Mouse (Mus musculus): ENCODE results near the gene Apoc4. TPM values are rescaled to one million over a fixed set of nuclear protein-coding genes. Genes with fewer than 3 reads are reported as not detected.

Apoc4 gene
- total and polyA plus RNA-seq, 2 experiments = 2,845 to 3,664 TPM

GRCm38 (mm10) chr7:19641223-19641622, 40.1 kb downstream of the Apoc4 start:
- H3K9ac ChIP-seq (ENCODE audit: low read depth, low read length) = no peak overlapping the region
- H3K27me3 ChIP-seq (ENCODE audit: control insufficient read depth, insufficient read depth, low read length) = no peaks in the 10 kb centered on the region
- H3K4me1 ChIP-seq (ENCODE audit: control insufficient read depth, insufficient read depth, low read length) = no peaks in the 10 kb centered on the region
- H3K36me3 ChIP-seq (ENCODE audit: control insufficient read depth, insufficient read depth, low read length) = peaks cover 20% of the 10 kb centered on the region
- 96% methylated on average over 4 of the region's 4 CpGs for WGBS
- H3K4me3 ChIP-seq (ENCODE audit: insufficient read depth, low read depth, low read length) = no peak overlapping the region
- no peaks in the 10 kb centered on the region for H3K79me2 ChIP-seq (ENCODE audit: control insufficient read depth, insufficient read depth, low read length)
- no peak for DNase-seq (ENCODE audit: extremely low read depth, low read depth, low spot score)
- H3K27ac ChIP-seq (replicated peaks; ENCODE audit: insufficient read depth, low read depth, low read length) = no peak overlapping the region
- TF ChIP-seq CTCF (IDR thresholded peaks at IDR 0.05; ENCODE audit: low read depth, low read length) (no peak), POLR2A (IDR thresholded peaks at IDR 0.05; ENCODE audit: extremely low read depth, insufficient read depth, low read length) (no peak)

GRCm38 (mm10) chr7:19635074-19635827, 46.0 kb downstream of the Apoc4 start:
- peaks cover 5% of the 10 kb centered on the region for H3K36me3 ChIP-seq (ENCODE audit: control insufficient read depth, insufficient read depth, low read length)
- no peak overlapping the region for H3K9ac ChIP-seq (ENCODE audit: low read depth, low read length)
- no peaks in the 10 kb centered on the region for H3K79me2 ChIP-seq (ENCODE audit: control insufficient read depth, insufficient read depth, low read length)
- TF ChIP-seq POLR2A (IDR thresholded peaks at IDR 0.05; ENCODE audit: extremely low read depth, insufficient read depth, low read length) (no peak), CTCF (IDR thresholded peaks at IDR 0.05; ENCODE audit: low read depth, low read length) (no peak)
- H3K4me3 ChIP-seq (ENCODE audit: insufficient read depth, low read depth, low read length) = no peak overlapping the region
- H3K27ac ChIP-seq (replicated peaks; ENCODE audit: insufficient read depth, low read depth, low read length) = no peak overlapping the region
- 78% methylated on average over 11 of the region's 11 CpGs for WGBS
- no peak for DNase-seq (ENCODE audit: extremely low read depth, low read depth, low spot score)
- H3K4me1 ChIP-seq (ENCODE audit: control insufficient read depth, insufficient read depth, low read length) = no peaks in the 10 kb centered on the region
- no peaks in the 10 kb centered on the region for H3K27me3 ChIP-seq (ENCODE audit: control insufficient read depth, insufficient read depth, low read length)

GRCm38 (mm10) chr7:19634591-19634990, 46.7 kb downstream of the Apoc4 start:
- H3K36me3 ChIP-seq (ENCODE audit: control insufficient read depth, insufficient read depth, low read length) = peaks cover 5% of the 10 kb centered on the region
- DNase-seq (ENCODE audit: extremely low read depth, low read depth, low spot score) = no peak
- WGBS = 84% methylated on average over 2 of the region's 2 CpGs
- H3K27me3 ChIP-seq (ENCODE audit: control insufficient read depth, insufficient read depth, low read length) = no peaks in the 10 kb centered on the region
- no peak overlapping the region for H3K4me3 ChIP-seq (ENCODE audit: insufficient read depth, low read depth, low read length)
- H3K9ac ChIP-seq (ENCODE audit: low read depth, low read length) = no peak overlapping the region
- H3K79me2 ChIP-seq (ENCODE audit: control insufficient read depth, insufficient read depth, low read length) = no peaks in the 10 kb centered on the region
- no peaks in the 10 kb centered on the region for H3K4me1 ChIP-seq (ENCODE audit: control insufficient read depth, insufficient read depth, low read length)
- no peak overlapping the region for H3K27ac ChIP-seq (replicated peaks; ENCODE audit: insufficient read depth, low read depth, low read length)
- TF ChIP-seq POLR2A (IDR thresholded peaks at IDR 0.05; ENCODE audit: extremely low read depth, insufficient read depth, low read length) = no peak
- TF ChIP-seq CTCF (IDR thresholded peaks at IDR 0.05; ENCODE audit: low read depth, low read length) = no peak

- TF ChIP-seq CTCF (IDR thresholded peaks at IDR 0.05; ENCODE audit: low read depth, low read length) (no peak), POLR2A (IDR thresholded peaks at IDR 0.05; ENCODE audit: extremely low read depth, insufficient read depth, low read length) (no peak)
- Histone ChIP-seq H3K79me2 (ENCODE audit: control insufficient read depth, insufficient read depth, low read length) (no peaks in the 10 kb centered on the region), H3K27ac (replicated peaks; ENCODE audit: insufficient read depth, low read depth, low read length) (no peak overlapping the region), H3K9ac (ENCODE audit: low read depth, low read length) (no peak overlapping the region), H3K4me1 (ENCODE audit: control insufficient read depth, insufficient read depth, low read length) (no peaks in the 10 kb centered on the region), H3K4me3 (ENCODE audit: insufficient read depth, low read depth, low read length) (no peak overlapping the region), H3K27me3 (ENCODE audit: control insufficient read depth, insufficient read depth, low read length) (no peaks in the 10 kb centered on the region), H3K36me3 (ENCODE audit: control insufficient read depth, insufficient read depth, low read length) (peaks cover 5% of the 10 kb centered on the region)
- no peak for DNase-seq (ENCODE audit: extremely low read depth, low read depth, low spot score)
- 95% methylated on average over 15 of the region's 15 CpGs for WGBS
Measured at GRCm38 (mm10) chr7:19633855-19634254, 47.4 kb downstream of the Apoc4 start.

GRCm38 (mm10) chr7:19633197-19633596, 48.1 kb downstream of the Apoc4 start:
- 96% methylated on average over 17 of the region's 17 CpGs for WGBS
- Histone ChIP-seq H3K27me3 (ENCODE audit: control insufficient read depth, insufficient read depth, low read length) (no peaks in the 10 kb centered on the region), H3K9ac (ENCODE audit: low read depth, low read length) (no peak overlapping the region), H3K4me3 (ENCODE audit: insufficient read depth, low read depth, low read length) (no peak overlapping the region), H3K4me1 (ENCODE audit: control insufficient read depth, insufficient read depth, low read length) (no peaks in the 10 kb centered on the region), H3K79me2 (ENCODE audit: control insufficient read depth, insufficient read depth, low read length) (no peaks in the 10 kb centered on the region), H3K36me3 (ENCODE audit: control insufficient read depth, insufficient read depth, low read length) (peaks cover 5% of the 10 kb centered on the region), H3K27ac (replicated peaks; ENCODE audit: insufficient read depth, low read depth, low read length) (no peak overlapping the region)
- no peak for DNase-seq (ENCODE audit: extremely low read depth, low read depth, low spot score)
- TF ChIP-seq CTCF (IDR thresholded peaks at IDR 0.05; ENCODE audit: low read depth, low read length) (no peak), POLR2A (IDR thresholded peaks at IDR 0.05; ENCODE audit: extremely low read depth, insufficient read depth, low read length) (no peak)

GRCm38 (mm10) chr7:19632720-19633119, 48.6 kb downstream of the Apoc4 start:
- no peaks in the 10 kb centered on the region for H3K27me3 ChIP-seq (ENCODE audit: control insufficient read depth, insufficient read depth, low read length)
- no peak overlapping the region for H3K9ac ChIP-seq (ENCODE audit: low read depth, low read length)
- H3K36me3 ChIP-seq (ENCODE audit: control insufficient read depth, insufficient read depth, low read length) = peaks cover 5% of the 10 kb centered on the region
- DNase-seq (ENCODE audit: extremely low read depth, low read depth, low spot score) = no peak
- no peaks in the 10 kb centered on the region for H3K4me1 ChIP-seq (ENCODE audit: control insufficient read depth, insufficient read depth, low read length)
- no peak overlapping the region for H3K4me3 ChIP-seq (ENCODE audit: insufficient read depth, low read depth, low read length)
- no peak overlapping the region for H3K27ac ChIP-seq (replicated peaks; ENCODE audit: insufficient read depth, low read depth, low read length)
- no peaks in the 10 kb centered on the region for H3K79me2 ChIP-seq (ENCODE audit: control insufficient read depth, insufficient read depth, low read length)
- no peak for TF ChIP-seq CTCF (IDR thresholded peaks at IDR 0.05; ENCODE audit: low read depth, low read length)
- TF ChIP-seq POLR2A (IDR thresholded peaks at IDR 0.05; ENCODE audit: extremely low read depth, insufficient read depth, low read length) = no peak
